Mouse (Mus musculus) C2C12 (cell line): ENCODE results near the gene Zfp81.

Experiments
- CEBPB ChIP-seq: IDR thresholded peaks from one replicate; pipeline ENCODE4 v1.6.1; 2011; ENCODE audit warnings: low read depth, mild to moderate bottlenecking, control low read depth, moderate library complexity
- CTCF ChIP-seq: IDR thresholded peaks from one replicate; pipeline ENCODE4 v1.5.1; 2011; ENCODE audit not compliant: control insufficient read depth, insufficient read depth, insufficient read length
- FOSL1 ChIP-seq: IDR thresholded peaks from one replicate; pipeline ENCODE4 v1.8.0; 2011; ENCODE audit warnings: mild to moderate bottlenecking, low read length; ENCODE audit not compliant: poor library complexity, insufficient read depth, severe bottlenecking
- MAX ChIP-seq: IDR thresholded peaks from one replicate; pipeline ENCODE4 v1.6.1; 2011; ENCODE audit warnings: mild to moderate bottlenecking, control low read depth
- MYOD1 ChIP-seq: IDR thresholded peaks from one replicate; pipeline ENCODE4 v1.6.1; 2011; ENCODE audit warnings: low read depth; ENCODE audit not compliant: control insufficient read depth, insufficient read length
- MYOG ChIP-seq: IDR thresholded peaks from one replicate; pipeline ENCODE4 v1.6.1; 2011; ENCODE audit not compliant: control insufficient read depth, insufficient read length; ENCODE audit errors: extremely low read depth
- USF1 ChIP-seq: IDR thresholded peaks from one replicate; pipeline ENCODE4 v1.6.1; 2011; ENCODE audit warnings: low read depth, mild to moderate bottlenecking, control low read depth, moderate library complexity

DNA sequence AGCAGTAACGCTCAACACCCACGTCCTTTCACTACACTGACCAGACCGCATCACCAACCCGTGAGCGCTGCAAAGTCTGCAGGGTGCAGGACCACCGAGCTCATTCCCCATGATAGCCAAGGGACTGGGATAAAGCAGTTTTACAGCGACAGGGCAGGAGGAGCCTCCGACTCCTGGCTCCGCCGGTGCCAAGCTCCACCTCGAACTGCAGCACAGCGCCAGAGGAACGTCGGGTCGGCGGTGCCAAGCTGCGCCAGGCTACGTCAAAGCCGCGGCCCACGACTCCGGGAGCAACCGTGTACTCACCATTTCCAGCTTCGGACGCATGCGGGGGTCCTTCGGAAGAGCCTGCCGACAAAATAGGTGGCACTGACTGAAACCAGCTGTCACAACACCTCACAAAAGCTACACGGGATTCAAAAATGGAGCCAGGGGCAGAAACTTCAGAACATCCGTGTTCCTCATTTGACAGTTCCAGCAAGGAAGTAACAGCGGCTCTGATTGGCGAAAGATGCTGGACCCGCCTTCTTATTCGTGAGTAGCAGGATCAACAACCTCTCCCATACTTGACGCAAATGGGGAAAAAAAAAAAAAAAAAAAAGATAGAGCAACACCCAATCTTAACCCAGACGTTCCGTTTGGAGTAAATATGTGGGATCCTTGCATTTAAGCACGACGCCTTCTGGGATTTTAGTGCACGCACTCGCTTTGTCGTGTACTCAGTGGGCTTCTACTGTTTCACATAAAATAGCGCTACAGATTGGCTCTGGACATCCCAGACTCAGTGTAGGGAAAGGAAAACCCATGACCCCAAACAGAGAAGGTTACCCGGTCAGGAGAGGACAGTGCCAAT lies 35.7 kb upstream of the Zfp81 start, which contains the start of gene Zfp101:
- no peak for TF ChIP-seq CTCF
- no peak for TF ChIP-seq MAX
- no peak for TF ChIP-seq USF1
- TF ChIP-seq MYOG: no peak
- peak; percentile 14 for TF ChIP-seq MYOD1
- no peak for TF ChIP-seq CEBPB
- TF ChIP-seq FOSL1: no peak
